Mouse (Mus musculus) cortical plate, adult 2 months (tissue): ENCODE measurements at regions not wholly inside any gene's neighbourhood (a gene's known extent, or its start where the extent isn't known, plus 50 kb on each side); places are given as distances from the start of the nearest gene placed in this dataset.

Experiments
- CTCF ChIP-seq: fragments of 200-500 bp; IDR thresholded peaks from 2 replicates; pipeline ENCODE4 v1.5.1; 2011; ENCODE audit warnings: mild to moderate bottlenecking, control low read depth, low read length; ENCODE audit not compliant: insufficient read depth; ENCODE audit errors: extremely low read depth
- POLR2A ChIP-seq: fragments of 200-500 bp; IDR thresholded peaks from 2 replicates; pipeline ENCODE4 v1.6.1; 2011; ENCODE audit warnings: mild to moderate bottlenecking, low read length, control low read depth; ENCODE audit not compliant: insufficient read depth; ENCODE audit errors: extremely low read depth

DNA sequence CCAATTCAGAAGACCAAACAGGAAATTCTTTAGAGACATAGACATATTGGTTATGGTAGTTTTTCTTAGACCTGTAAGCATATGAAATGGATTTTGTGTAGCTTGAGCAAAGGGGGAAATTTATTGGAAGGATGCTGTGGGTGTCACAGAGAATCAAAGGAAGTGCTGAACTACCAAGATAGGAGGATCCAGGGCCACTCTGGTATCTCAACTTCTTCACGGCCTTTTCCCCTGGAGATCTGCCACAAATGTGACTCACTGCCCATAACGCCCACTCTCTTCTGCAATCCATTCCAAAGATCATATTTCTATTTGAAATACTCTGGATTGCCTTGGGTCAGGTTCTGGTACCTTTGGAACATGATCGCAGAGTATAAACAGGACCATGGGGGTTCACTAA, 161.6 kb upstream of the Fggy start:
- TF ChIP-seq CTCF (no peak), POLR2A (no peak)
